Mouse (Mus musculus) liver, embryonic 15.5 days (tissue): ENCODE data around the gene Cemip. TPM values are rescaled to one million over a fixed set of nuclear protein-coding genes. Genes with fewer than 3 reads are reported as not detected.

Source experiments
- ATAC-seq: fragments of 200-750 bp; cut with Nextera tagmentation; 2 replicates; pipeline ENCODE4 v1.8.0; 2017; ENCODE audit warnings: moderate number of reproducible peaks, mild to moderate bottlenecking, moderate library complexity; ENCODE audit not compliant: insufficient read depth
- H3K27ac ChIP-seq: fragments of 300-500 bp; sonication (generic); replicated peaks from 2 replicates; pipeline ENCODE4 v1.5.1; 2015; ENCODE audit warnings: mild to moderate bottlenecking, inconsistent platforms
- H3K27me3 ChIP-seq: fragments of 300-500 bp; sonication (generic); 2 replicates; pipeline ENCODE4 v1.6.1; 2015; ENCODE audit warnings: mild to moderate bottlenecking, inconsistent platforms
- H3K36me3 ChIP-seq: fragments of 300-500 bp; sonication (generic); replicated peaks from 2 replicates; pipeline ENCODE4 v1.6.1; 2015; ENCODE audit warnings: moderate library complexity, mild to moderate bottlenecking, inconsistent platforms
- H3K4me1 ChIP-seq: fragments of 300-500 bp; sonication (generic); replicated peaks from 2 replicates; pipeline ENCODE4 v1.6.1; 2015; ENCODE audit warnings: inconsistent platforms
- H3K4me2 ChIP-seq: fragments of 300-500 bp; sonication (generic); 2 replicates; pipeline ENCODE4 v1.6.1; 2015; ENCODE audit warnings: moderate library complexity, mild to moderate bottlenecking, inconsistent platforms
- H3K4me3 ChIP-seq: fragments of 300-500 bp; sonication (generic); replicated peaks from 2 replicates; pipeline ENCODE4 v1.5.1; 2015; ENCODE audit warnings: mild to moderate bottlenecking, inconsistent platforms
- H3K9ac ChIP-seq: fragments of 300-500 bp; sonication (generic); 2 replicates; pipeline ENCODE4 v1.6.1; 2015; ENCODE audit warnings: moderate library complexity, mild to moderate bottlenecking, inconsistent platforms
- H3K9me3 ChIP-seq: fragments of 300-500 bp; sonication (generic); replicated peaks from 2 replicates; pipeline ENCODE4 v1.6.1; 2016; ENCODE audit warnings: inconsistent platforms
- WGBS: fragments of 180-500 bp; shearing (Covaris S2); methylation state at CpG from one replicate; pipeline ENCODE4 v1.1.7; 2015; ENCODE audit warnings: mixed read lengths; ENCODE audit not compliant: insufficient replicate concordance; 5-methylcytosine and 5-hydroxymethylcytosine counted together
- polyA plus RNA-seq: library from polyadenylated mRNA; unstranded; fragments of >200 nt; fragmentation: Nextera tagmentation; extraction: Ambion mirVana; gene quantifications from 2 replicates; pipeline ENCODE4 v1.2.1, GENCODE M21; 2015

Cemip gene
- polyA plus RNA-seq, 1 experiment from 2014 or later, result 0.02 TPM

- H3K4me3 ChIP-seq, result no peak overlapping the region
- peaks cover 29% of the 10 kb centered on the region for H3K27me3 ChIP-seq
- 0 out of 2 replicates have a peak, but pooled peaks cover 4% of the 10 kb centered on the region for H3K4me1 ChIP-seq
- H3K4me2 ChIP-seq, result no peak overlapping the region
- H3K9ac ChIP-seq, result no peak overlapping the region
- no peaks in the 10 kb centered on the region for H3K9me3 ChIP-seq
- WGBS, result 66% methylated on average over 4 of the region's 4 CpGs
- no peak overlapping the region for H3K27ac ChIP-seq
- no peak for ATAC-seq
- H3K36me3 ChIP-seq, result no peaks in the 10 kb centered on the region
Observed at GRCm38 (mm10) chr7:84090793-84091192, 4.5 kb upstream of the Cemip start.

- 2% methylated on average over 1 of the region's 1 CpGs for WGBS
- no peak overlapping the region for H3K9ac ChIP-seq
- no peaks in the 10 kb centered on the region for H3K9me3 ChIP-seq
- H3K4me3 ChIP-seq, result no peak overlapping the region
- H3K27ac ChIP-seq, result no peak overlapping the region
- ATAC-seq, result no peak
- peaks cover 39% of the 10 kb centered on the region for H3K27me3 ChIP-seq
- H3K4me1 ChIP-seq, result 0 out of 2 replicates have a peak, but pooled peaks cover 4% of the 10 kb centered on the region
- H3K4me2 ChIP-seq, result no peak overlapping the region
- no peaks in the 10 kb centered on the region for H3K36me3 ChIP-seq
Observed at GRCm38 (mm10) chr7:84089777-84090176, 3.5 kb upstream of the Cemip start.

GRCm38 (mm10) chr7:84088971-84089370 lies 2.7 kb upstream of the Cemip start:
- Histone ChIP-seq H3K27ac (no peak overlapping the region), H3K9ac (no peak overlapping the region), H3K4me2 (no peak overlapping the region), H3K36me3 (no peaks in the 10 kb centered on the region), H3K4me3 (no peak overlapping the region), H3K27me3 (peaks cover 40% of the 10 kb centered on the region), H3K9me3 (no peaks in the 10 kb centered on the region), H3K4me1 (0 out of 2 replicates have a peak, but pooled peaks cover 4% of the 10 kb centered on the region)
- WGBS, result 8% methylated on average over 4 of the region's 4 CpGs
- ATAC-seq, result no peak

GRCm38 (mm10) chr7:84088191-84088590 lies 1.9 kb upstream of the Cemip start:
- no peak overlapping the region for H3K4me3 ChIP-seq
- H3K9me3 ChIP-seq, result no peaks in the 10 kb centered on the region
- peaks cover 40% of the 10 kb centered on the region for H3K27me3 ChIP-seq
- WGBS, result 52% methylated on average over 3 of the region's 3 CpGs
- no peak for ATAC-seq
- no peaks in the 10 kb centered on the region for H3K36me3 ChIP-seq
- no peak overlapping the region for H3K9ac ChIP-seq
- H3K4me1 ChIP-seq, result 0 out of 2 replicates have a peak, but pooled peaks cover 4% of the 10 kb centered on the region
- no peak overlapping the region for H3K27ac ChIP-seq
- H3K4me2 ChIP-seq, result no peak overlapping the region

GRCm38 (mm10) chr7:84085049-84085945 lies 1.0 kb downstream of the Cemip start:
- no peak overlapping the region for H3K27ac ChIP-seq
- no peak overlapping the region for H3K9ac ChIP-seq
- no peaks in the 10 kb centered on the region for H3K9me3 ChIP-seq
- WGBS, result 7% methylated on average over 39 of the region's 39 CpGs
- 0 out of 2 replicates have a peak, but pooled peaks cover 4% of the 10 kb centered on the region for H3K4me1 ChIP-seq
- ATAC-seq, result no peak
- H3K36me3 ChIP-seq, result no peaks in the 10 kb centered on the region
- no peak overlapping the region for H3K4me3 ChIP-seq
- H3K4me2 ChIP-seq, result no peak overlapping the region
- H3K27me3 ChIP-seq, result peaks cover 40% of the 10 kb centered on the region

GRCm38 (mm10) chr7:84077257-84078013 lies 8.9 kb downstream of the Cemip start:
- H3K4me3 ChIP-seq, result no peak overlapping the region
- H3K4me1 ChIP-seq, result no peaks in the 10 kb centered on the region
- no peak for ATAC-seq
- 58% methylated on average over 7 of the region's 7 CpGs for WGBS
- no peak overlapping the region for H3K4me2 ChIP-seq
- H3K9me3 ChIP-seq, result no peaks in the 10 kb centered on the region
- H3K27me3 ChIP-seq, result no peaks in the 10 kb centered on the region
- no peak overlapping the region for H3K27ac ChIP-seq
- H3K9ac ChIP-seq, result no peak overlapping the region
- H3K36me3 ChIP-seq, result no peaks in the 10 kb centered on the region

- Histone ChIP-seq H3K4me3 (no peak overlapping the region), H3K9ac (no peak overlapping the region), H3K36me3 (no peaks in the 10 kb centered on the region), H3K4me1 (no peaks in the 10 kb centered on the region), H3K27me3 (no peaks in the 10 kb centered on the region), H3K27ac (no peak overlapping the region), H3K9me3 (no peaks in the 10 kb centered on the region), H3K4me2 (no peak overlapping the region)
- 43% methylated on average over 8 of the region's 8 CpGs for WGBS
- ATAC-seq, result no peak
Observed at GRCm38 (mm10) chr7:84074266-84074665, 12.0 kb downstream of the Cemip start.

- H3K4me2 ChIP-seq, result no peak overlapping the region
- no peak overlapping the region for H3K4me3 ChIP-seq
- H3K27me3 ChIP-seq, result no peaks in the 10 kb centered on the region
- no peak overlapping the region for H3K9ac ChIP-seq
- no peak for ATAC-seq
- WGBS, result 63% methylated on average over 3 of the region's 3 CpGs
- no peaks in the 10 kb centered on the region for H3K9me3 ChIP-seq
- H3K4me1 ChIP-seq, result no peaks in the 10 kb centered on the region
- H3K36me3 ChIP-seq, result no peaks in the 10 kb centered on the region
- no peak overlapping the region for H3K27ac ChIP-seq
Observed at GRCm38 (mm10) chr7:84073856-84074255, 12.4 kb downstream of the Cemip start.

GRCm38 (mm10) chr7:84068931-84069330 lies 17.4 kb downstream of the Cemip start:
- Histone ChIP-seq H3K9me3 (no peaks in the 10 kb centered on the region), H3K36me3 (no peaks in the 10 kb centered on the region), H3K4me2 (no peak overlapping the region), H3K4me1 (no peaks in the 10 kb centered on the region), H3K27ac (no peak overlapping the region), H3K4me3 (no peak overlapping the region), H3K27me3 (no peaks in the 10 kb centered on the region), H3K9ac (no peak overlapping the region)
- ATAC-seq, result no peak
- WGBS, result 62% methylated on average over 5 of the region's 5 CpGs

- WGBS, result 66% methylated on average over 7 of the region's 7 CpGs
- H3K36me3 ChIP-seq, result no peaks in the 10 kb centered on the region
- no peak overlapping the region for H3K9ac ChIP-seq
- H3K4me2 ChIP-seq, result no peak overlapping the region
- H3K4me3 ChIP-seq, result no peak overlapping the region
- H3K27ac ChIP-seq, result no peak overlapping the region
- no peaks in the 10 kb centered on the region for H3K27me3 ChIP-seq
- no peak for ATAC-seq
- H3K9me3 ChIP-seq, result no peaks in the 10 kb centered on the region
- no peaks in the 10 kb centered on the region for H3K4me1 ChIP-seq
Observed at GRCm38 (mm10) chr7:84059799-84060198, 26.5 kb downstream of the Cemip start.

- ATAC-seq, result no peak
- WGBS, result 58% methylated on average over 7 of the region's 7 CpGs
Observed at GRCm38 (mm10) chr7:84055961-84056629, 30.2 kb downstream of the Cemip start.

More at GRCm38 (mm10) chr7:84055961-84056629, 30.2 kb downstream of the Cemip start:
- Histone ChIP-seq H3K27me3 (no peaks in the 10 kb centered on the region), H3K36me3 (no peaks in the 10 kb centered on the region), H3K4me1 (no peaks in the 10 kb centered on the region), H3K9me3 (no peaks in the 10 kb centered on the region), H3K9ac (no peak overlapping the region), H3K4me3 (no peak overlapping the region), H3K4me2 (no peak overlapping the region), H3K27ac (no peak overlapping the region)
